ENCODE assay signal across 8 mouse cellular contexts in genomic region chr4:45532375-45532774, GRCm38 (mm10). TPM values are rescaled to one million over a fixed set of nuclear protein-coding genes. Genes with fewer than 3 reads are reported as not detected.
A peak's percentile ranks its signal among the peaks of the same experiment; 100 is the strongest.
DNase-seq lines count a peak whose midpoint lies in the region; ATAC-seq lines count a peak whose summit lies in the region.

TSS of gene Shb (minus strand) at chr4:45532470.

- no peaks in the 10 kb centered on the region for H3K36me3 ChIP-seq in forebrain, embryonic 10.5 days (replicated peaks)
- no peaks in the 10 kb centered on the region for H3K36me3 ChIP-seq in stomach, embryonic 16.5 days (ENCODE audit: control insufficient read depth, insufficient read depth, low read length)

- no peak within 1 kb of the TSS for H3K27ac ChIP-seq in forebrain, embryonic 10.5 days
- H3K27ac ChIP-seq in stomach, embryonic 16.5 days (ENCODE audit: low read length): peak within 1 kb of the TSS; percentile 100

- H3K4me2 ChIP-seq in stomach, embryonic 16.5 days (ENCODE audit: low read depth, low read length): peak within 1 kb of the TSS; percentile 98

- DNase-seq in CD4-positive, CD25-positive, alpha-beta regulatory T cell, adult 2 months (ENCODE audit: low read depth, low spot score): peak; percentile 74
- DNase-seq in NIH3T3 (ENCODE audit: low read depth): peak; percentile 89
- DNase-seq in forebrain, embryonic 10.5 days (ENCODE audit: extremely low spot score, low spot score): no peak
- DNase-seq in heart, postnatal 10 days: peak; percentile 83 to 85
- peak; percentile 95 to 97 for DNase-seq in kidney, postnatal 36 days
- DNase-seq in lung, postnatal 25 days (ENCODE audit: low spot score): peak; percentile 76

- peaks cover 29% of the 10 kb centered on the region for H3K27me3 ChIP-seq in forebrain, embryonic 10.5 days (ENCODE audit: poor library complexity, severe bottlenecking)
- no peaks in the 10 kb centered on the region for H3K27me3 ChIP-seq in stomach, embryonic 16.5 days (ENCODE audit: control insufficient read depth, insufficient read depth, low read length)

- peak within 1 kb of the TSS; percentile 82 for H3K4me3 ChIP-seq in forebrain, embryonic 10.5 days
- H3K4me3 ChIP-seq in stomach, embryonic 16.5 days (replicated peaks; ENCODE audit: low read length): peak within 1 kb of the TSS; percentile 84

- WGBS in forebrain, embryonic 10.5 days: 19% methylated on average over 7 of the region's 7 CpGs
- WGBS in stomach, embryonic 16.5 days: 3% methylated on average over 7 of the region's 7 CpGs

- peaks cover 57% of the 10 kb centered on the region for H3K4me1 ChIP-seq in forebrain, embryonic 10.5 days
- H3K4me1 ChIP-seq in stomach, embryonic 16.5 days (ENCODE audit: control insufficient read depth, insufficient read depth, low read length): peaks cover 25% of the 10 kb centered on the region

- intact Hi-C loops in heart, postnatal 10 days (cut with DNase I): loop anchor here (5.0 kb wide), 2 partner anchors 190 to 515 kb away; partner anchors contain the start of genes Dcaf10, Exosc3 and Polr1e

- H3K9ac ChIP-seq in stomach, embryonic 16.5 days (ENCODE audit: low read length): no peak within 1 kb of the TSS

- H3K9me3 ChIP-seq in forebrain, embryonic 10.5 days: no peaks in the 10 kb centered on the region
- no peaks in the 10 kb centered on the region for H3K9me3 ChIP-seq in stomach, embryonic 16.5 days (replicated peaks; ENCODE audit: control insufficient read depth, low read length)

- ATAC-seq in stomach, embryonic 16.5 days (ENCODE audit: insufficient read depth, low FRiP score): peak; percentile 45; the same call in 1 of the 2 replicates
- ATAC-seq in monocyte, adult 5-6 weeks (replicated peaks; ENCODE audit: insufficient number of reproducible peaks, low FRiP score, low TSS enrichment, poor library complexity, severe bottlenecking): no peak

RNA-seq across cellular contexts. Expression of gene Shb, which starts in this region (rescaled TPM):
- 2.8 and 3.0 TPM in 2 replicates for polyA plus RNA-seq in forebrain, embryonic 10.5 days (2016; fragmentation: Nextera tagmentation; extraction: Ambion mirVana)
- total RNA-seq in heart, postnatal 10 days (2021): 10 to 100 TPM; 67.9 to 71.6 TPM
- polyA plus RNA-seq in stomach, embryonic 16.5 days (2015; fragmentation: Nextera tagmentation; extraction: Ambion mirVana): 2.1 and 2.7 TPM in 2 replicates
- total RNA-seq in monocyte, adult 5-6 weeks (2017): 1.0 to 3.3 TPM (median 1.1 TPM) in 3 replicates

Comparison
In these comparisons a context has a peak if more than half of its experiments do, and no peak if none do; other contexts are left out.
1. RNA of gene Shb (total RNA-seq): 67.9 to 71.6 TPM in heart, postnatal 10 days; 1.0 to 3.3 TPM in monocyte, adult 5-6 weeks; every median in the first group is over 10 times any median in the second.